Mouse (Mus musculus) CD4-positive helper T cell, adult 2 months (primary cell): ENCODE results near the gene Lsm3.
"Not testable (repeated sequence)": the region's sequence is repeated elsewhere in the genome, so short reads cannot be mapped to it uniquely, and the experiment has no call there.

Experiments used
- DNase-seq: peaks from one replicate; pipeline ENCODE4 v3.0.0-alpha.2; 2012; ENCODE audit warnings: low read depth, missing footprints, low spot score

Gene Lsm3

DNA sequence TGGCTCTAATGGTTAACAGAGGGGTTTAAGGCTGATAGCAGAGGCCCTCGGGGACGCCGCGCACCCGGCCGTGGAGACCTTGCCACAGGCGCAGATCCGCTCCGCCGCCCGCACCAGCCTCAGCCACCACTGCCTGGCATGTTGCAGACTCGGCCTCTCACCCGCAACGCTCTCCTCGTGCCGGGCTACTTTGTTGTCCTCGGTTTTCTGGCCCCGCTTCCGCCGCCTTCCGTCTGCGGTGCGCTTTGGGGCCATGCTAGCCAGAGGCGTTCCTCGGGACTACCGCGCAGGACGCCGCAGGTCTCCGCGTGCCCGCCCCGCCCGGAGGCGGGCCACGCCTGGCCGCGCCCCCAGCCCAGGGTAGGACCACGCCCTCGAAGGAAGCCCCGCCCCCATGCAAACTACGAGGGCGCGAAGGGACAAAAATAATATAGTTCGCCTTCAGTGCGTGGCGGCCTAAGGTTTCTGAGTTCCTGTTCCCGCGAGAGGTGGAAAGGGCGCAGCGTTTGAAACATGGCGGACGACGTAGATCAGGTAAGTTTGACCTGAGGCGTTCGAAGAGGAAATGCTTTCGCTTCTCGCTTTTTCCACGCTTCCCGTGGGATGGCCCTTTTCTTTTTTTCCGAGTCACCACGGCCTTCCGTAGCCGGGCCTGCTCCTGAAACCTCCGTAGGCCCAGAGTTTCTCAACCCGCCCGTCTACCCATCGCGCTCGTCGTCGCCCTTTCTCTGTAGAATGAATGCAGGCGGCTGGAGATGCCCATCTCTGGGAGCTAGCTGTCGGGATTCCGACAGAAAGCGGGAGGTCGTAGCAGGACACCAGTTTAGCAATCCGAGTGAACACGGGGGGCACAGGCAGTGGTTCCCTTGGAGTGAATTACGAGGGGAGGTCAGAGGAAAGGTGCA, at the start of gene Lsm3, which contains the start of gene Xpc:
Lsm3 (plus strand) TSS at position 384 of the 905 bp plus-strand sequence.
Xpc (minus strand) TSS at position 344 of the 905 bp plus-strand sequence.
- peak; percentile 98 for DNase-seq

DNA sequence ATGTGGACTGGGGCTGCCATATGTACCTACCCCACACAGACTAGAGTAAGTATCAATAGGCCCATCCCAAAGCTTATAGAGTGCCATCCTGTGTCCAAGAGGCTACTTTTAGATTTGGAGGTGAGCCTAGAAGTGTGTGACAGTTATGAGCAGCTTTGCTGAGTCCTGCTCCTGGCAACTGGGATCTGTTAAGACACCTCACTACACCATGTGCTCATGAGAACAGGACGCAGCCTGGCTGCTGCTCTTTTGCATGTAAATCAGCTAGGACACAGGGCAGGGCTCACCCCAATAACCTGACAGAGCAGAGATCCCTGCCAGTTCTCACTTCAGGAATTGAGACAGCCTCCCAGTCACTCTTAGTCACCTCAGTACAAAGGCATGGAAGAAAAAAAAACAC, 48.6 kb upstream of the Lsm3 start:
- DNase-seq: no peak

DNA sequence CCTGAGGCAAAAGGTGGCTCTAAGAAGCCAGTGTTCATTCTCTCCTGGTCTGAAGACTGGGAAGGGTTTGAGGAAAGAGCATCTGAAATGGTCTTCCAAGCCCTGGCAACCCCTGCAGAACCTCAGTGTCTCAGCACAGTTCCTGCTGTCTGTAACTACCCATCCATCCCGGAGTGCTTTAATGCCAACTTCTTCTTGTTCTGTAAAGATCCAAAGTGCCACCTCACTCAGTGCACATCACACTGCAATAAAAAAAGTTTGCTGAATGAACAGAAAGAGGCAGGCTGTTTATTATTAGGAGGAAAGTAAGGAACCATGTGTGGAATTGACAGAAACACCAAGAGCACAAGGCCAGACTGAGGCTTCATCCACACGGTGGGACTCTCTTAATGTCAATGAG, 45.0 kb upstream of the Lsm3 start:
- DNase-seq: no peak

DNA sequence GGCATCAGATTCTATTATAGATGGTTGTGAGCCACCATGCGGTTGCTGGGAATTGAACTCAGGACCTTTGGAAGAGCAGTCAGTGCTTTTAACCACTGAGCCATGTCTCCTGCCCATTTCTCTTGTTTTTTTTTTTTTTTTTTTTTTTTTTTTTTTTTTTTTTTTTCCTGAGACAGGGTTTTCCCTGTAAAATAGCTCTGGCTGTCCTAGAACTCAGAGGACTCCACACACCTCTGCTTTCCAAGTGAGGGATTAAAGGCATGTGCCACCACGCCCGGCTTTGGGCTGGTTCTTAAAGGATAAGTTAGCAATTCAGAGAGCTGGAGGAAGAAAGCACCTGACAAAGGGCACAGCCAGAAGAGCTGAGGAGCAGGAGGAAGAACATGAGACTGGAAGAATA, 44.3 kb upstream of the Lsm3 start:
- not testable (repeated sequence) for DNase-seq

DNA sequence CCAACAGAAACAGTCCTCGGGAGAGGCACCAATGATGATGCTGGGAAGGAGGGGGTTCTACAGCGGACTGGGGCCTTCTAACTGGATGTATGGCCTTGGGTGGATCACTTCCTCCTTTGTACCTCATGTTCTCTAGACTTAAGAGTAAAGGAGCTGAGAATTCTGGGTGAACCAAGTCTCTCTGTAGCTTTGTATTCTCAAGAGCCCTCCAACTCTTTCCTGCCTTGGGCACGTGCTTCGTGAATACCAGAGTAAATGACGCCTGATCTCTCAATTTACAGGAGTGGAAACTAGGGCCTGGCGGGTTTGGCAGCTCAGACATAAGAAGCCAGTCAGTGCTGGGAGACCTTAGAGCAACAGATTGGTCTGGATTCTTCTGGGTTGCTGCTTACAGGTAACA, 43.4 kb upstream of the Lsm3 start:
- peak; percentile 48 for DNase-seq

DNA sequence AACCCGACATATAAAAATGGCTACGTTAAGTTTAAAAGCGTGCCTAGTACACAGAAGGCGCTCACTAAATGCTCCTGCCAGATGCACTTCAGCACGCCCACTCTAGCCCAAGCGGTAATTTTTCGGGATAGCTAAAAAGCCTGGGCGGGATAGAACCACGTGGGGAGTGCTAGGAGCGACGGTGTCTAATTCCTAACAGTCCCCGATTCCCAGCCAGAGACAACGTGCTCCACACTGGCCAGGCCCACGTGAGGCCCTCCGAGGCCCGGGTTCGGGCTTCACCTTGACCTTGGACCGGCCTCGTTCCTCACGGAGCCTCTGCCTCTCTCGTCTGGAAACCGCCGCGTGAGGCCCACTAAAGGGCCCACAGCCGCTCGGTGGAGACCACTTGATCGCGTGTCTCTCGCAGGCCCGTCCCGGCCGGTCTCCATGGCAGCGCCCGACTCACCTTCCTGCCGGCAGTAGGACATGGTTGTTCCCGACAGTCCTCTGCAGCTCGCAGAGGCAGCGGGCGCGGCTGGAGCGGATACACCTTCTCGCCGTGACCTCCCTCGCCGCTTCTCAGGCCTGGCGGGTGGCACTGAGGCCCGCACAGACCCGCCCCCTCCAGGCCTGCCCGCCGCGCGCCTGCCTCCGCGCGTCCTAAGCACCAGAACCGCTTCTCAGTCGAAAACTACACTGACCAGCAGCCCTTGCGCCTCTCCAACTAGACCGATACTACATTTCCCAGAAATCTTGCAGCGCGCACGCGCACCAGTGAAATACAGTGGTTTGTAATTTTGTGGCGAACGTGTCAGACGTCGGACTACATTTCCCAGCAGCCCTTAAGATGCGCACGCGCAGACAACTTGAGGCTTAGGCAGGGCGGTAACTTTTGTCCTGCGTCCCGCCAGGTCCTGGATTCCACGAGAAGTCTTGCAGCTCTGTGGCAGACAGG, 42.6 kb upstream of the Lsm3 start, which contains the start of the genes Chchd4 and Tmem43:
Chchd4 (minus strand) TSS at position 679 of the 937 bp plus-strand sequence.
Tmem43 (plus strand) TSS at position 836 of the 937 bp plus-strand sequence.
- DNase-seq: peak; percentile 99

DNA sequence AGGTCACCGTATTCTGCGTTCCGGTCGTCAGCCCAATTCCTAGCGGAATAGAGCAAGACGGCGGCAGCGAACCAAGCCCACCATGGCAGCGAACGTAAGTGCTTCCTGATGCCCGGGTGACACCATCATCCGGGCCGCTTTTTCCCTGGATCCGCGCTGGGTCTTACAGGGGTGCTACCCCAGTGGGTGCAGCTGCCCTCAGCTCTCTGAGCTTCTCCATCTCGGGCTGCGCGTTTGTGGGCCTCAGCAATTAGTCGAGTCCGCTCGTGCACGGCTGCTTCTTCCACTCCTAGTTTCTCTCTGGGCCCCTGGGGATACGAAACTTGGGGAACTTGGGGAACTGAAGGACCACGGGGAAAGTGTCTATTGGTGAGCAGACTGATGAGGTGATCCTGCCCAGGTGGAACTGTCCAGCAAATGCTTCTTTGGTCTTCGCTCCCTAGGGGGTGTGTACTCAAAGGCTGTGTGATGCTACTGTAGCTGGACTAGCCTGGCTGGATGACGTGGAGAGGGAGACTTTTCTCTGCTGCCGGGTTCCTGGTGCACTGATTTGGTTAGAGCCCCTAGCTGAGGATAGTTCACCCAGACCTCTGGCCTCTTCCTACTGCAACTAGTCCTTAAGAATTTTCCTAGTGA, 41.8 kb upstream of the Lsm3 start:
- no peak for DNase-seq

DNA sequence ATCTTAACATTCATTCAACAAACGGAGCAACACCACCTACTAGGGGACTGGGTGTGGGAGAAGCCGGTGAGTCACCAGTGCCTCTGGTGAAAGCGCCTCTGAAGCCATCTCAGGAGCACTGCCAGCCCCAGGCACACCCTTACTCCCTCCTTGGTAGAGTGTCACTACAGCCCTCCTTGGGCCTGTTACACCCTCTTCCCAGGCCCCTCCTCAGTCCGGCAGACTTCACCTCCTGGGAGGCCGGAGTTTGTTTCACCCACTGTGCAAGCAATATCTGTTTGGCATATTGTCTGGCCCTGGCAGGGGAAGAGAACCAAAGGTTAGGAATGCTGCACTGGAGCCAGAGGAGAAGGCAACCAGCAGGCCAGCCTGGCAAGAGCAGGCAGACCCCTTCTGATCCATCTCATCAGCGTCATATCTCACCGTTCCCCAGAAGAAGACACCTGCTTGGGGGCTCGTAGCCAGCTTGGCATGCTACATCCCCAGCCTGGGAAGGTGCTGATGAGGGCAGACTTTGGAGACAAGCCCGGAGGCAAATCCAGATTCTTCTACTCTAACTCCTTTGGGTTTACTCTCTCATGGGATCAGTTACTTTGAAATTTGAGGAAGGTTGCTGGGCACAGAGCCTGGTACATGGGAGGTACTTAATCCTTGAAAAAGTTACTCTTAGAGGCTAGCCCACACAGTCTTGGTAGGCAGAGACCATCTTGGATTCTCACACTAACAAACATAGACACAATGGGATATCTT, 41.1 kb upstream of the Lsm3 start:
- no peak for DNase-seq

DNA sequence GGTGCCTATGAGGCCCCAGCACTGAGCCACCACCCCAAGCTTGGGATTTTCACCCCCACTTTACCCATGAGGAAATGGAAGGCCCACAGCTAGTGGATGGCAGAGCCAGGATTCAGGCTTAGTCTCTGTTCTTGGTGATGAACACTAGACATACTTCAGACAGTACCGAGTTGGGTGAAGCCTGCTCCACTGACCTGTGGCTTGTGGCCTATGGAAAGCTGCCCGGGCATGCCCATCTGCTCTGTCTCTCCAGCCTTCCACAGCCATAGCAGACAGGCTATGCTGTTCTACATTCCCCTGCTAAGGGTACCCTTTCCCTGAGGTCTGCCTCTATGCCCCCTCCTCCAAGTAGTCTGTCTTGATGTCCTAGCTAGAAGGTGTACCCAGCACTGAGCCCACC, 39.2 kb upstream of the Lsm3 start:
- no peak for DNase-seq

DNA sequence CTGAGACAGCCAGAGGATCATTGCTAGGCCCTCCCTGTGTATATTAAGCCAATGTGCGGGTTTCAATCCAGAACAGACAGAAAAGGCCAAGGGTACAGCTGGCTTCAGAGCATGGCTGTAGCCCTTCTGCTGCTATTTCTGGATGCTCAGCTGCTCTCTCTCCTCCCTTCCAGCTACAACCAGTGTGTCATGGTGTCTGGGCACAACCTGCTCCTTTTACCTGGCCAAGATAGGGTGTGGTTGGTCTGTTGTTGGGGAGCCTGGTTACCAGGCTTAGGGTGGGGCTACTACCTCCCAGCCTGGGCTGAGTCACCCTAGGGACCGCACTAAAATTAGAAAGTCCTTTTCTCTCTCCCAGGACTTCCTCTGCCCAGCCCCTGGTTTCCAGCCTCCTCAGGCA, 32.4 kb upstream of the Lsm3 start:
- DNase-seq: no peak

DNA sequence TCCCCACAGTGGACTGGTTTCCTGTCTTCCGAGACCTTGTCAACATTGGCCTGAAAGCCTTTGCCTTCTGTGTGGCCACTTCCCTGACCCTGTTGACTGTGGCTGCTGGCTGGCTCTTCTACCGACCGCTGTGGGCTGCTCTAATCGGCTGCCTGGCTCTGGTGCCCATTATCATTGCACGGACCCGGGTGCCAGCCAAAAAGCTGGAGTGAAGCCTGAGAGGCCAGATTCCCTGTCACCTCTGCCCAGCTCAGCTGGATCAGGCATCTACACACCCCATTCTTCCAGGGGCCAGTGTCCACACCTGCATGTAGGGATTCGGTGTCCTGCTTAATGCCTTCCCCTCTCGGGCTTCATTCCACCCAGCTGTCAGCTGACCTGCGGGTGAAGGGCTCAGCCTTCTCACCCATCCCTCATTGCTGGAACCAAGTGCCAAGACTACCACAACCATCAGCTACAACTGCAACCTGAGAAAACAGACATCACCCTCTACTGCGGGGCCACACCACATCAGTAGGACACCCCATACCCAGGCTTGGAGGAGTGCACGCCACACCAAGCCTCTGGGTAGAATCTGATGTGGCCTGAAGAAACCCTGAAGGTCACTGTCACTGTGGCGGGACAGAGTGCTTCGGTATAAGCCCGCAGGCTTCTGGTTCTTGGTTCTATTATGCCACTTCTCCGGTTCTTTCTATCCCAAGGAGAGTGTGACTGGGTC, 28.8 kb upstream of the Lsm3 start:
- no peak for DNase-seq

DNA sequence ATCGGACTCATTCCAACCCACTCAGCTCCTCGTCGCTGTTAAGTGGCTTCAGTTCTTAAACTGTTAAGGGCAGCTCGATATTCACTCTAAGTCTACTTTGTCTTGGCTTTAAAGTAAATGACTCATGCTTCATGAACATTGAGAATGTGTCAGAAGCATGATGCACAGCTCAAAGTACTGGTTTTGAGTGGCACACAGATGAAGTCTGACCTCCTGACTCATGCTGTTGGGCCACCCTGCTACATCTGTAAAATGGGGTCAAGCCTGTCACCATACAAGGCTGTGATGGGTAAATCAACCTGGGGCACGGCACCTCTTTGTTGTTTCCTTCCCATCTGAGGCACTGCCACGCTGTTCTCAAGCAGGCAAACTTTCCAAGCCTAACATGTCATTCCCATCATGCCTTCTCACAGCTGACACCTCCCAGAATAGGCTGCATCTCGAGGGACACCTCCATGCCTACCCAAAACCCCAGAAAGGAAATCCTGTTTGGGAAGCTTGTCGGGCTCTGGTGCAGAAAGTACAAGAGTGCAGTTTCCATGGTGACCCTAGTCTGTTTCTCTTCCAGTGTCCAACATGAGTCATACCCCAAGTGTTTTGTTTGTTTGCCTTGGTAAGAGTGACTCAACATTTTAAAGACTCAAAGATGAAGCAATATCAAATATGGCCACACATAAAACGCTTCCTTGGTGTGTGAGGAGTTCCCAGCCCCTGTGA, 27.1 kb upstream of the Lsm3 start:
- DNase-seq: peak; percentile 23

DNA sequence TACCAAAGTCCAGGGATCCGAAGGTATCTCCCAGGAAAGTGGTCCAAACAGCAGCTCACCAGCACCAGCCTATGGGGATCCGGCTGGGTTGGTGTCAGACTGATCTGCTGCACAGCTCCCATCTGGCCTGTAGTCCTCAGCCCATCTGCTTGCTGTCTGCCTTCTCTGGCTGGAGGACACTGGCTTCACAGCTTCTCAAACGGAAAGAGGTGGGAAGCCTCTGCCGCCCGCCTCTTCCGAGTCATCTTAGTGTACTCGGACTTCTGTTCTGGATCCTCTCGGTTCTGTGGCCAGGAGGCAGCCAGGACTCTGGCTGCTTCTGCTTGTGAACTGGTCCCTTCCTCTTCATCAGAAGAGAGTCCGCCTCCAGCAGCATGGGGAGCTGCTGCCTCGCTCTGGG, 25.9 kb upstream of the Lsm3 start:
- no peak for DNase-seq

DNA sequence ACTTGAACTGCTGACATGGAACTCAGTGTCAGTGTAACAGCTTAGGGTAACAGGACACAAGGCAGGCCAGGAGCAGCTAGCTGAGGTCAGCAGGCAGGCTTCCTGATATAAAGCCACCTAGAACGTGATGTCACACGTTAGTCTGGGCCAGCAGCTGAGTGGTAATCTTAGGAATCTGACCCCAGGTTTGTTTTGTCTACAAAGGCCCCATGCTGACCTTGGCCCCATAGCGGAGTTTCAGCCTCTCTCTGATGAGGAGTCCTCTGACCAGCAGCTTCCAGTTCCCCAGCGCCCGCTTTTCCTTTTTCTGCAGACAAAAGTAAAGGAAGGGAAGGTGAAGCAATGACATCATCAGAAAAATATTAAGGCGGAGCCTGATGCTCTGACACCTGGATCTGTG, 24.7 kb upstream of the Lsm3 start:
- DNase-seq: no peak

DNA sequence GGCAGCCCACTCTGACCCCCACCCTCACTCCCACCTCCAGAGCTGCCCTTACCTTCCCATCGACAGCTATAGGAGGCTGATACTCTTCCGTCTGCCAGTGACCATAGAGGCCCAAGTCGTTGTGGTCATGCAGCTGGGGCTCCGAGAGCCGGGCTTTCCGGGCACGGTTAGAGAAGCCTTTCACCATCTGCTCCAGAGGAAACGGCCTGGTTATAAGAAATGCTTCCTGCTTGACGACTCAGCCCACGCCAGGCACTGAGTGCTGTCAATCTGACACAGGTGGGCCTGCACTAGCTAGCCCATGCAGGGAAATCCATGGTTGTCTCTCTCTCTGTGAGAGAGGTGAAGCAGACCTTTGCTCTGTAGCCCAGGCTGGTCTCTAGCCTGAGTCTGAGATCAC, 22.7 kb upstream of the Lsm3 start:
- DNase-seq: no peak

DNA sequence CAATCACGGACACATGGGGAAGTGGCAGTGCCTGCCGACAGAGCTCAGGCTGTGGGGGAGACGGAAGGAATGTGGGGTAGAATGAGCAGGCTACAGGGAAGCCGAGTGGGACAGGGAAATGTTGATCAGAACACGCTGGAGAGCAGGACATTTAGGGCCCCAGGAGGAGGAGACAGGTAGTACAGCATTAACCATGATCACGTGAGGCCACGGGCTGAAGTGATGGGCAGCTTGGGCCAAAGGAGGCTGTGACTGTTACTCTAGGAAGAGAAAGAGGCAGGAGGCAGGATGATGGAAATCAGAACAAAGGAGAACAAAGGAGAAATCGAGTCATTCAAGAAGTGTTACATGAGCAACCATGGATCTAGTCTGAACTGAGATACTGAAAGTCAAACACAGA, 21.2 kb upstream of the Lsm3 start:
- DNase-seq: no peak

DNA sequence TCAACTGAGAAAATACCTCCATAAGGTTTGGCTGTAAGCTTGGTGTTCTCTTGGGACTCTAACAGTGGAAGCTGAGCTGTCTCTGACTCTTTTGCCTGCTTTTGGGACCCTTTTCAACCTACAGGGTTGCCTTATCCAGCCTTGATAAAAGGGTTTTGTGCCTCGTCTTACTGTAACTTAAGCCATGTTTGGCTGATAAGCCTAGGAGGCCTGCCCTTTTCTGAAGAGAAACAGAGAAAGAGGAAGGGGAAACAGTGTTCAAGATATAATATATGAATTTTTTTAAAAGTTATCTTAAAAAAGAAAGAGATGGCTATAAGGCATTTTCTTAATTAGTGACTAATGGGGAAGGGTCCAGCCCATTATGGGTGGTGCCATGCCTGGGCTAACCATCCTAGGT, 12.4 kb upstream of the Lsm3 start:
- DNase-seq: no peak

DNA sequence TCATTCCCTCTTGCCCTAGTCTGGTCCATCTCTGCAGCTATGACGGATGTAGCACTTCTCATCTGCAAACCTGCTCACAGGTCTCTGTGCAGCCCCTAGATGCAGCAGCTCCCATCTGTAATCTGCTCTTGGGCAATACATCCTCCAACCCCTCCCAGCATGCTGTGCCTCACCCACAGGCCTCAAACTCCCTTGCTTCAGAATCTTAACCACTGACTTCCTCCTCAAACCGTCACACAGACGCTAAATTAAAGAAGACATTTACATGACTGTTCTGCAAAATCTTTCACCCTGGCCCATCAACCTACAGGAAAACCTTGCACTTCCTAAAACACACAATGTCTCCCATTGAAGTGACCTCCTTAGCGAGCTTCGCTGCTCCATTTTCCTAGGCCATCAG, 9.7 kb upstream of the Lsm3 start:
- peak; percentile 51 for DNase-seq

DNA sequence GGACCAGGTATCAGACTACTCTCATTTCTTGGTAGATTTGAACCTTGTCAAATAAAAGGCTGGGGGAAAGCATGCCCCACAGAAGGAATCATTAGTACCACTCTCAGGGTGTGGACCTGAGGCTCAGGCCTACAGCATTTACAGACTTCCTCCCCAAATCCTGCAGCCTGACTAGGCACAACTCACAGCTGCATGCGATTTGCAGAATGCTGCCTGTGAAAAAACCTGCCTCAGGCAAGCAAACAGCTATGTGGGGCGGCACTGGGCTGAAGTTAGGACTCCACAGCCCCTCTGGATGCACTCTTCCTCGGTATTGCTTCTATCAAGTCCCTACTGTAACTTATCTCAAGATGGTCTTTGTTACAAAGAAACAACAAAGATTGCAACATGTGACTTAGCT, 7.7 kb upstream of the Lsm3 start:
- DNase-seq: no peak

DNA sequence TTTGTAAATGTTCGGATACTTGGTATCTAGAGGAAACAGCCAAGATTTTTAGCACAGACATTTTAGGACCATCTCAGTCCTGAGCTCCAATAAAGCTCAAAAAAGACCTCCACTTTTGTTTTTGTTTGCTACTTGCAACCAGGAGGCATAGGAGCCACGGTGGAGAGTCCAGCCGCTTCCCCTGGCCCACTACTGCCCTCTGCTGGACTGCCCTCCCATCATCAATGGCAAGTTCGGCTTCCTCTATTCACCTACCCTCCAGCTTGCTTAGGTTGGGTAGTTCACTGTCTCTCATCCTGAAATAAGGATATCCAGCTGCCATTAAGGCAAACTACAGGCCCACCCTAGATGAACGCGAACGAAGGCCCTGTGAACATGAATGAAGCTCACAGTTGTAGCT, 6.4 kb upstream of the Lsm3 start:
- DNase-seq: peak; percentile 64
